Mouse (Mus musculus) limb, embryonic 10.5 days (tissue): Measurements from ENCODE around the gene Letmd1. TPM values are rescaled to one million over a fixed set of nuclear protein-coding genes. Genes with fewer than 3 reads are reported as not detected.
A peak's percentile ranks its signal among the peaks of the same experiment; 100 is the strongest.

ENCODE experiments used
- DNase-seq: peaks from one replicate; pipeline ENCODE4 v3.0.0-alpha.2; 2017; ENCODE audit warnings: low spot score
- H3K27ac ChIP-seq: fragments of 300-500 bp; sonication (generic); 2 replicates; pipeline ENCODE4 v1.5.1; 2016; ENCODE audit warnings: mild to moderate bottlenecking
- H3K27me3 ChIP-seq: fragments of 300-500 bp; sonication (generic); 2 replicates; pipeline ENCODE4 v1.6.1; 2016; ENCODE audit warnings: low read depth, mild to moderate bottlenecking; ENCODE audit not compliant: poor library complexity, severe bottlenecking
- H3K36me3 ChIP-seq: fragments of 300-500 bp; sonication (generic); 2 replicates; pipeline ENCODE4 v1.6.1; 2016; ENCODE audit warnings: mild to moderate bottlenecking, moderate library complexity
- H3K4me1 ChIP-seq: fragments of 300-500 bp; sonication (generic); 2 replicates; pipeline ENCODE4 v1.6.1; 2016
- H3K4me3 ChIP-seq: fragments of 300-500 bp; sonication (generic); 2 replicates; pipeline ENCODE4 v1.5.1; 2016; ENCODE audit warnings: mild to moderate bottlenecking, moderate library complexity
- H3K9me3 ChIP-seq: fragments of 300-500 bp; sonication (generic); replicated peaks from 2 replicates; pipeline ENCODE4 v1.6.1; 2016; ENCODE audit warnings: mild to moderate bottlenecking
- WGBS: fragments of 180-500 bp; shearing (Covaris S2); methylation state at CpG from one replicate; pipeline ENCODE4 v1.1.7; 2016; 5-methylcytosine and 5-hydroxymethylcytosine counted together
- polyA plus RNA-seq: library from polyadenylated mRNA; unstranded; fragments of >200 nt; fragmentation: Nextera tagmentation; extraction: Ambion mirVana; gene quantifications from 2 replicates; pipeline ENCODE4 v1.2.1, GENCODE M21; 2016

Letmd1 gene
- polyA plus RNA-seq, 1 experiment from 2014 or later = 31.4 TPM

- Histone ChIP-seq H3K27ac (no peak overlapping the region), H3K4me1 (peaks cover 18% of the 10 kb centered on the region; the same call in 1 of the 2 replicates), H3K9me3 (no peaks in the 10 kb centered on the region), H3K4me3 (0 out of 2 replicates have a peak overlapping the region, but pooled peaks have one; percentile 16), H3K36me3 (no peaks in the 10 kb centered on the region), H3K27me3 (peaks cover 19% of the 10 kb centered on the region; the same call in 1 of the 2 replicates)
- no peak for DNase-seq
- 12% methylated on average over 12 of the region's 12 CpGs for WGBS
Observed at GRCm38 (mm10) chr15:100460942-100461341, 7.9 kb upstream of the Letmd1 start.

- WGBS = 76% methylated on average over 9 of the region's 9 CpGs
- H3K27me3 ChIP-seq = peaks cover 19% of the 10 kb centered on the region; the same call in 1 of the 2 replicates
Observed at GRCm38 (mm10) chr15:100461646-100462045, 7.2 kb upstream of the Letmd1 start.

GRCm38 (mm10) chr15:100462086-100462485 is 6.7 kb upstream of the Letmd1 start:
- Histone ChIP-seq H3K36me3 (no peaks in the 10 kb centered on the region), H3K9me3 (no peaks in the 10 kb centered on the region), H3K4me3 (no peak overlapping the region), H3K27me3 (peaks cover 19% of the 10 kb centered on the region; the same call in 1 of the 2 replicates), H3K27ac (no peak overlapping the region), H3K4me1 (peaks cover 11% of the 10 kb centered on the region; the same call in 1 of the 2 replicates)
- 86% methylated on average over 5 of the region's 5 CpGs for WGBS
- DNase-seq = no peak

More at GRCm38 (mm10) chr15:100461646-100462045, 7.2 kb upstream of the Letmd1 start:
- Histone ChIP-seq H3K9me3 (no peaks in the 10 kb centered on the region), H3K27ac (no peak overlapping the region), H3K4me3 (no peak overlapping the region), H3K4me1 (peaks cover 12% of the 10 kb centered on the region; the same call in 1 of the 2 replicates), H3K36me3 (no peaks in the 10 kb centered on the region)
- DNase-seq = no peak

GRCm38 (mm10) chr15:100463712-100464111 is 5.1 kb upstream of the Letmd1 start:
- no peaks in the 10 kb centered on the region for H3K9me3 ChIP-seq
- H3K4me1 ChIP-seq = peaks cover 18% of the 10 kb centered on the region
- 27% methylated on average over 6 of the region's 6 CpGs for WGBS
- DNase-seq = peak; percentile 64
- no peak overlapping the region for H3K4me3 ChIP-seq
- peaks cover 11% of the 10 kb centered on the region; the same call in 1 of the 2 replicates for H3K27me3 ChIP-seq
- no peaks in the 10 kb centered on the region for H3K36me3 ChIP-seq
- H3K27ac ChIP-seq = no peak overlapping the region

- 77% methylated on average over 2 of the region's 2 CpGs for WGBS
- peaks cover 31% of the 10 kb centered on the region for H3K4me1 ChIP-seq
- H3K36me3 ChIP-seq = no peaks in the 10 kb centered on the region
- H3K9me3 ChIP-seq = no peaks in the 10 kb centered on the region
- H3K4me3 ChIP-seq = no peak overlapping the region
- DNase-seq = no peak
- H3K27ac ChIP-seq = no peak overlapping the region
- peaks cover under 1% of the 10 kb centered on the region; the same call in 1 of the 2 replicates for H3K27me3 ChIP-seq
Observed at GRCm38 (mm10) chr15:100465432-100465831, 3.4 kb upstream of the Letmd1 start.

- Histone ChIP-seq H3K27me3 (no peaks in the 10 kb centered on the region), H3K4me1 (peaks cover 22% of the 10 kb centered on the region), H3K4me3 (peak overlapping the region; percentile 87), H3K27ac (no peak overlapping the region), H3K36me3 (peaks cover 21% of the 10 kb centered on the region), H3K9me3 (no peaks in the 10 kb centered on the region)
- WGBS = 47% methylated on average over 8 of the region's 8 CpGs
- DNase-seq = no peak
Observed at GRCm38 (mm10) chr15:100467738-100468137, 1.1 kb upstream of the Letmd1 start.

GRCm38 (mm10) chr15:100469189-100469545 is 344 bp downstream of the Letmd1 start:
- Histone ChIP-seq H3K27me3 (no peaks in the 10 kb centered on the region), H3K9me3 (no peaks in the 10 kb centered on the region), H3K27ac (peak overlapping the region; percentile 95), H3K4me1 (peaks cover 22% of the 10 kb centered on the region), H3K4me3 (peak overlapping the region; percentile 87), H3K36me3 (peaks cover 29% of the 10 kb centered on the region)
- no peak for DNase-seq
- under 1% methylated on average over 19 of the region's 19 CpGs for WGBS

GRCm38 (mm10) chr15:100470037-100470436 is 1.2 kb downstream of the Letmd1 start:
- WGBS = 77% methylated on average over 10 of the region's 10 CpGs
- no peaks in the 10 kb centered on the region for H3K9me3 ChIP-seq
- H3K4me3 ChIP-seq = peak overlapping the region; percentile 87
- no peaks in the 10 kb centered on the region for H3K27me3 ChIP-seq
- H3K36me3 ChIP-seq = peaks cover 36% of the 10 kb centered on the region
- no peak for DNase-seq
- peaks cover 22% of the 10 kb centered on the region for H3K4me1 ChIP-seq
- no peak overlapping the region for H3K27ac ChIP-seq

GRCm38 (mm10) chr15:100473926-100474503 is 5.2 kb downstream of the Letmd1 start:
- H3K9me3 ChIP-seq = no peaks in the 10 kb centered on the region
- WGBS = 86% methylated on average over 7 of the region's 7 CpGs
- H3K4me1 ChIP-seq = peaks cover 13% of the 10 kb centered on the region
- H3K27me3 ChIP-seq = no peaks in the 10 kb centered on the region
- no peak overlapping the region for H3K4me3 ChIP-seq
- H3K36me3 ChIP-seq = peaks cover 74% of the 10 kb centered on the region
- H3K27ac ChIP-seq = no peak overlapping the region
- no peak for DNase-seq

- no peak for DNase-seq
- 85% methylated on average over 10 of the region's 10 CpGs for WGBS
- H3K4me1 ChIP-seq = no peaks in the 10 kb centered on the region
Observed at GRCm38 (mm10) chr15:100478351-100478750, 9.5 kb downstream of the Letmd1 start.

GRCm38 (mm10) chr15:100478925-100479324 is 10.1 kb downstream of the Letmd1 start:
- Histone ChIP-seq H3K27me3 (no peaks in the 10 kb centered on the region), H3K4me1 (no peaks in the 10 kb centered on the region), H3K9me3 (no peaks in the 10 kb centered on the region), H3K4me3 (no peak overlapping the region), H3K27ac (no peak overlapping the region), H3K36me3 (peaks cover 95% of the 10 kb centered on the region)
- 79% methylated on average over 4 of the region's 4 CpGs for WGBS
- no peak for DNase-seq

More at GRCm38 (mm10) chr15:100478351-100478750, 9.5 kb downstream of the Letmd1 start:
- H3K27ac ChIP-seq = no peak overlapping the region
- no peak overlapping the region for H3K4me3 ChIP-seq
- no peaks in the 10 kb centered on the region for H3K9me3 ChIP-seq
- peaks cover 94% of the 10 kb centered on the region for H3K36me3 ChIP-seq
- no peaks in the 10 kb centered on the region for H3K27me3 ChIP-seq

- no peak overlapping the region for H3K27ac ChIP-seq
- 87% methylated on average over 3 of the region's 3 CpGs for WGBS
- DNase-seq = no peak
- peaks cover 92% of the 10 kb centered on the region for H3K36me3 ChIP-seq
- H3K27me3 ChIP-seq = no peaks in the 10 kb centered on the region
- peaks cover 5% of the 10 kb centered on the region for H3K4me1 ChIP-seq
- H3K9me3 ChIP-seq = no peaks in the 10 kb centered on the region
- H3K4me3 ChIP-seq = no peak overlapping the region
Observed at GRCm38 (mm10) chr15:100485576-100485975, 16.8 kb downstream of the Letmd1 start.

GRCm38 (mm10) chr15:100486450-100486849 is 17.6 kb downstream of the Letmd1 start:
- no peak overlapping the region for H3K27ac ChIP-seq
- H3K9me3 ChIP-seq = no peaks in the 10 kb centered on the region
- 66% methylated on average over 7 of the region's 7 CpGs for WGBS
- H3K27me3 ChIP-seq = no peaks in the 10 kb centered on the region
- DNase-seq = no peak
- H3K36me3 ChIP-seq = peaks cover 83% of the 10 kb centered on the region
- H3K4me3 ChIP-seq = no peak overlapping the region
- H3K4me1 ChIP-seq = peaks cover 5% of the 10 kb centered on the region
